Mouse (Mus musculus): ENCODE measurements at regions not wholly inside any gene's neighbourhood (a gene's known extent, or its start where the extent isn't known, plus 50 kb on each side); places are given as distances from the start of the nearest gene placed in this dataset.

DNA sequence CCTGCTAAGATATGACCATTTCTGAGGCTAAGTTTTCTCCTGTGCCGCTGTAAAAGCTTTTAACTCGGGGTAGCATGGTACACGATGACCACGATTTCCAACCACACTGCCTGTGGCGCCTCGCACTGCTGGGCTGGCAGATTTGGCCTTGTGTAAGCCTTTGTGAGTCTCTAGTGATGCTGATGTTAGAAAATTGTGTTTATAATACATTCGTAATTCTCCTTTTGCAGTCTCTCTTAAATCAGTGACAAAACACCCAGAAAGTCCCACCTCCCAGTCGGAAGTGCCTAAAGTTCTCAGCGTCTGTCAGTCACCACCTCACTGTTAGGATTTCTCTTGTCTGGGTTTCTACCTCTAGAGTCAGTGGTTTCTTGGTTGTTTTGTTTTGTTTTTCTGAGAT is 91.2 kb downstream of the Arl4c start:
- H3K36me3 ChIP-seq (ENCODE audit: control insufficient read depth, insufficient read depth), result no peaks in the 10 kb centered on the region
- no peaks in the 10 kb centered on the region for H3K79me2 ChIP-seq (ENCODE audit: control insufficient read depth, insufficient read depth)
- TF ChIP-seq TCF12 (IDR thresholded peaks at IDR 0.05; ENCODE audit: insufficient read depth, poor library complexity, severe bottlenecking) (no peak), POLR2AphosphoS2 (IDR thresholded peaks at IDR 0.05; ENCODE audit: insufficient read length, low read depth) (no peak), MYOD1 (IDR thresholded peaks at IDR 0.05; ENCODE audit: control insufficient read depth in 1 of 3, insufficient read length in 2 of 3, low read depth in 2 of 3) (no peak), SRF (IDR thresholded peaks at IDR 0.05; ENCODE audit: control insufficient read depth, insufficient read length, low read depth) (no peak), TCF3 (IDR thresholded peaks at IDR 0.05; ENCODE audit: insufficient read length, low read depth) (no peak), E2F4 (IDR thresholded peaks at IDR 0.05; ENCODE audit: insufficient read depth) (no peak), CEBPB (IDR thresholded peaks at IDR 0.05; ENCODE audit: insufficient read depth, poor library complexity, severe bottlenecking) (no peak), MAX (IDR thresholded peaks at IDR 0.05; ENCODE audit: low read depth) (no peak), REST (IDR thresholded peaks at IDR 0.05; ENCODE audit: insufficient read depth, insufficient read length) (no peak), MYOG (IDR thresholded peaks at IDR 0.05; ENCODE audit: control insufficient read depth in 1 of 3, insufficient read depth in 1 of 3, insufficient read length in 2 of 3, low read depth in 2 of 3) (no peak), POLR2A (IDR thresholded peaks at IDR 0.05; ENCODE audit: insufficient read length, low read depth) (no peak)
- no peaks in the 10 kb centered on the region for H3K27me3 ChIP-seq (ENCODE audit: control insufficient read depth, insufficient read depth, insufficient read length)
- no peak overlapping the region for H3ac ChIP-seq (ENCODE audit: control insufficient read depth, insufficient read length)
- H3K4me2 ChIP-seq (ENCODE audit: low read depth), result no peak overlapping the region
- H3K4me3 ChIP-seq, result no peak overlapping the region

DNA sequence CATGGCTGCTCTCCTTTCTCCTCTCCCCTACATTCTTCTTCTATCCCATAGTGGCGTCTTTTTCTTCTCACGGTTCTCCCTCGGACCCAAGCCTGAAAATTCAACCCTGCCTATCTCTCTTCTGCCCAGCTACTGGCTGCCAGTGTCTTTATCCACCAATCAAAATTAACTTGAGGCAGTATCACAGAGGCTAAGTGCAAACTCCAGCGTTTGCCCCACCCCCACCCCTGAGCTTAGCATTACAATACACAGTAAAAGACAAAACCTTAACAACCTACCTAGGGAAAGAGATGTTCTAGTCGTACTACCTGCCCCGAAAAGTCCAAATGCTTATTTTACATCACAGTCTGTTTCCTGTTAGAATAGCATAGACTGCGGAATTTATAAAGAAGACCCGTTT is 93.2 kb downstream of the Arl4c start:
- Histone ChIP-seq H3K36me3 (ENCODE audit: control insufficient read depth, insufficient read depth) (no peaks in the 10 kb centered on the region), H3ac (ENCODE audit: control insufficient read depth, insufficient read length) (no peak overlapping the region), H3K27me3 (ENCODE audit: control insufficient read depth, insufficient read depth, insufficient read length) (no peaks in the 10 kb centered on the region), H3K4me3 (no peak overlapping the region), H3K4me2 (ENCODE audit: low read depth) (no peak overlapping the region), H3K79me2 (ENCODE audit: control insufficient read depth, insufficient read depth) (no peaks in the 10 kb centered on the region)
- TF ChIP-seq TCF3 (IDR thresholded peaks at IDR 0.05; ENCODE audit: insufficient read length, low read depth) (no peak), USF1 (IDR thresholded peaks at IDR 0.05; ENCODE audit: low read depth) (no peak), E2F4 (IDR thresholded peaks at IDR 0.05; ENCODE audit: insufficient read depth) (no peak), MYOG (IDR thresholded peaks at IDR 0.05; ENCODE audit: control insufficient read depth in 1 of 3, insufficient read depth in 1 of 3, insufficient read length in 2 of 3, low read depth in 2 of 3) (no peak), SRF (IDR thresholded peaks at IDR 0.05; ENCODE audit: control insufficient read depth, insufficient read length, low read depth) (no peak), MYOD1 (IDR thresholded peaks at IDR 0.05; ENCODE audit: control insufficient read depth in 1 of 3, insufficient read length in 2 of 3, low read depth in 2 of 3) (no peak), CEBPB (IDR thresholded peaks at IDR 0.05; ENCODE audit: insufficient read depth, poor library complexity, severe bottlenecking) (no peak), POLR2AphosphoS2 (IDR thresholded peaks at IDR 0.05; ENCODE audit: insufficient read length, low read depth) (no peak), REST (IDR thresholded peaks at IDR 0.05; ENCODE audit: insufficient read depth, insufficient read length) (no peak), POLR2A (IDR thresholded peaks at IDR 0.05; ENCODE audit: insufficient read length, low read depth) (no peak), TCF12 (IDR thresholded peaks at IDR 0.05; ENCODE audit: insufficient read depth, poor library complexity, severe bottlenecking) (no peak), MAX (IDR thresholded peaks at IDR 0.05; ENCODE audit: low read depth) (no peak)

DNA sequence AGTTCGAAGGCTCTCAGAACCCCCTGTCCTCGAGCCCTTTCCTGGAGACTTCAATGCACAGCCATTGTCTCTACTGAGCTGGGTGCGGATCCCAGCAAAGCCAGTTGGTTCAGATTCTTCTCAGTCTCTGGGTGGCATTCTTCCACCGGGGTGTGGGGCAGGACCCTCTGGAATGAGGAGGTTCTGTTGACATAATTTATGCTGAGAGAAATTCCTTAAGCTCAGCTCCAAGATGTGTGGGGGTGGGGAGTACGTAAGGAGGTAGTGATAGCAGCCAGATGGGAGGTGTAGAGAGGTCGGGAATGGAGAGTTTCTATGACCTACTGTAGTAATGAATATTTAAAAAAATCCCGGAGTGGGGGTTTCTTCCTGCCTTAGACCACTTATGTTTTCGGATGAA is 93.8 kb downstream of the Arl4c start:
- H3K4me3 ChIP-seq, result no peak overlapping the region
- no peak for TF ChIP-seq POLR2A (IDR thresholded peaks at IDR 0.05; ENCODE audit: insufficient read length, low read depth)
- TF ChIP-seq REST (IDR thresholded peaks at IDR 0.05; ENCODE audit: insufficient read depth, insufficient read length), result no peak
- no peak for TF ChIP-seq SRF (IDR thresholded peaks at IDR 0.05; ENCODE audit: control insufficient read depth, insufficient read length, low read depth)
- no peak for TF ChIP-seq E2F4 (IDR thresholded peaks at IDR 0.05; ENCODE audit: insufficient read depth)
- TF ChIP-seq TCF12 (IDR thresholded peaks at IDR 0.05; ENCODE audit: insufficient read depth, poor library complexity, severe bottlenecking), result no peak
- no peak for TF ChIP-seq TCF3 (IDR thresholded peaks at IDR 0.05; ENCODE audit: insufficient read length, low read depth)
- no peak for TF ChIP-seq MYOD1 (IDR thresholded peaks at IDR 0.05; ENCODE audit: control insufficient read depth in 1 of 3, insufficient read length in 2 of 3, low read depth in 2 of 3)
- no peak for TF ChIP-seq CEBPB (IDR thresholded peaks at IDR 0.05; ENCODE audit: insufficient read depth, poor library complexity, severe bottlenecking)
- TF ChIP-seq MAX (IDR thresholded peaks at IDR 0.05; ENCODE audit: low read depth), result no peak
- TF ChIP-seq USF1 (IDR thresholded peaks at IDR 0.05; ENCODE audit: low read depth), result no peak
- TF ChIP-seq MYOG (IDR thresholded peaks at IDR 0.05; ENCODE audit: control insufficient read depth in 1 of 3, insufficient read depth in 1 of 3, insufficient read length in 2 of 3, low read depth in 2 of 3), result no peak
- H3K79me2 ChIP-seq (ENCODE audit: control insufficient read depth, insufficient read depth), result no peaks in the 10 kb centered on the region
- no peaks in the 10 kb centered on the region for H3K27me3 ChIP-seq (ENCODE audit: control insufficient read depth, insufficient read depth, insufficient read length)
- no peak overlapping the region for H3K4me2 ChIP-seq (ENCODE audit: low read depth)
- no peak overlapping the region for H3ac ChIP-seq (ENCODE audit: control insufficient read depth, insufficient read length)
- H3K36me3 ChIP-seq (ENCODE audit: control insufficient read depth, insufficient read depth), result no peaks in the 10 kb centered on the region

DNA sequence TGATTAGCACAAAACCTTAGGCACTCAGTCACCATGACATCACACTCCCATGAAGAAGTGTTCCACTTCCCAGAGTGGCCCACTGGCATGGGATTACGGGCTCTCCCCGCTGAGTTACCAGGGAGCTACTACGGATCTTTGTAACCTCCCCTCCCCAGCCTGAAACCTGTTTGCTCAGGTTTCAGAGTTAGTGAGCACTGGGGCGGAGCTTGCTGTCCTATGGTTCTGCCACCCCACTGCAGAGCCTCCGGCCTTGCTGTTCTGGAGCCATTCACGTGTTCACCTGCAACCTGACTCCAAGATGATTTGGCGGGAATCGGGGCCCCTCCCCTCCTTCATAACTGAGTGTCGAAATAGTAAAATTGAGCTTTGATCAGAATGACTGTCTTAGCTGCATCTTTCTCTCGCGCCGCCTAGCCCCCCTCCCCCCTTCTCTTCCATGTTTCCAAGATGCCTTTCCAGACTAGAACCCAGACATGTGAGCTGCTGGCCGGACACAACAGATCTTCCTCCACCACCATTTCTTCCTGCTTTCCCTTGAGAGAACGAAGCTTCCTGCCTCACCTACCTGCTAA is 95.8 kb upstream of the Glrp1 start:
- TF ChIP-seq TCF12 (IDR thresholded peaks at IDR 0.05; ENCODE audit: insufficient read depth, poor library complexity, severe bottlenecking) (no peak), CEBPB (IDR thresholded peaks at IDR 0.05; ENCODE audit: insufficient read depth, poor library complexity, severe bottlenecking) (no peak), REST (IDR thresholded peaks at IDR 0.05; ENCODE audit: insufficient read depth, insufficient read length) (no peak), TCF3 (IDR thresholded peaks at IDR 0.05; ENCODE audit: insufficient read length, low read depth) (no peak), MAX (IDR thresholded peaks at IDR 0.05; ENCODE audit: low read depth) (no peak), POLR2AphosphoS2 (IDR thresholded peaks at IDR 0.05; ENCODE audit: insufficient read length, low read depth) (no peak), MYOD1 (IDR thresholded peaks at IDR 0.05; ENCODE audit: control insufficient read depth in 1 of 3, insufficient read length in 2 of 3, low read depth in 2 of 3) (no peak), POLR2A (IDR thresholded peaks at IDR 0.05; ENCODE audit: insufficient read length, low read depth) (no peak), E2F4 (IDR thresholded peaks at IDR 0.05; ENCODE audit: insufficient read depth) (no peak), MYOG (IDR thresholded peaks at IDR 0.05; ENCODE audit: control insufficient read depth in 1 of 3, insufficient read depth in 1 of 3, insufficient read length in 2 of 3, low read depth in 2 of 3) (no peak), SRF (IDR thresholded peaks at IDR 0.05; ENCODE audit: control insufficient read depth, insufficient read length, low read depth) (no peak), USF1 (IDR thresholded peaks at IDR 0.05; ENCODE audit: low read depth) (no peak)
- H3K36me3 ChIP-seq (ENCODE audit: control insufficient read depth, insufficient read depth), result no peaks in the 10 kb centered on the region
- H3ac ChIP-seq (ENCODE audit: control insufficient read depth, insufficient read length), result no peak overlapping the region
- no peaks in the 10 kb centered on the region for H3K79me2 ChIP-seq (ENCODE audit: control insufficient read depth, insufficient read depth)
- H3K27me3 ChIP-seq (ENCODE audit: control insufficient read depth, insufficient read depth, insufficient read length), result no peaks in the 10 kb centered on the region
- H3K4me3 ChIP-seq, result no peak overlapping the region
- no peak overlapping the region for H3K4me2 ChIP-seq (ENCODE audit: low read depth)
